Mouse (Mus musculus) hematopoietic stem cell, adult 5-6 weeks (primary cell): Measurements from ENCODE around the gene Mindy4. TPM values are rescaled to one million over a fixed set of nuclear protein-coding genes. Genes with fewer than 3 reads are reported as not detected.
A peak's percentile ranks its signal among the peaks of the same experiment; 100 is the strongest.

ENCODE experiments used
- ATAC-seq, 2 experiments: fragments of 125-278 bp in 1 of 2; replicated peaks in 1 of 2; 2 replicates each; pipeline ENCODE4 v1.8.0; 2016 to 2017; ENCODE audit warnings: inconsistent platforms in 2 of 2, mild to moderate bottlenecking in 2 of 2, moderate number of reproducible peaks in 2 of 2, low read depth in 1 of 2, moderate TSS enrichment in 1 of 2; ENCODE audit not compliant: low FRiP score in 2 of 2, poor library complexity in 2 of 2, severe bottlenecking in 2 of 2, insufficient read depth in 1 of 2, low TSS enrichment in 1 of 2
- total RNA-seq: library from RNA; stranded (forward); fragments of 172-1452, 232-1000 nt; gene quantifications from 2 replicates; pipeline ENCODE4 v1.2.3, GENCODE M21; 2017

Mindy4 gene
- total RNA-seq, 1 experiment from 2014 or later, result 14.9 TPM

DNA sequence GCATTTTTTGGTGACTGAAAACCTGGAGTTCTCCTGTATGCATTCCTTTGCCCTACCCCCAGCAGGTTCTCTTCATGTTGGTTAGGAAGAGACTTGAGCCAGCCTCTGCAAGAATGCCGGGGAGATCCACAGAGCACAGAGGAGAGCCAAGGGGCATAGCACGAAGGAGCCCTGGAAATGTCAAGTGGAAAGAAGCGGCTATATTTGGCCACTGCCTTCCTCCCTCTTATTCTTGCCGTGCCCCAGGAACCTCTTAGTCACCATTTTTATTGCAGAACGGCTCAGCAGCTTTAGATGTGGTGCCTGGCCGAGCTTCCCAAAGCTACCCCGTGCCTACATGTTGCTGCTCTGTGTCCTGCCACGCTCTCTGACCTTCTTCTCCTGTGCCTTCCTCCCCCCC lies 72.6 kb downstream of the Mindy4 start:
- ATAC-seq, result no peak

DNA sequence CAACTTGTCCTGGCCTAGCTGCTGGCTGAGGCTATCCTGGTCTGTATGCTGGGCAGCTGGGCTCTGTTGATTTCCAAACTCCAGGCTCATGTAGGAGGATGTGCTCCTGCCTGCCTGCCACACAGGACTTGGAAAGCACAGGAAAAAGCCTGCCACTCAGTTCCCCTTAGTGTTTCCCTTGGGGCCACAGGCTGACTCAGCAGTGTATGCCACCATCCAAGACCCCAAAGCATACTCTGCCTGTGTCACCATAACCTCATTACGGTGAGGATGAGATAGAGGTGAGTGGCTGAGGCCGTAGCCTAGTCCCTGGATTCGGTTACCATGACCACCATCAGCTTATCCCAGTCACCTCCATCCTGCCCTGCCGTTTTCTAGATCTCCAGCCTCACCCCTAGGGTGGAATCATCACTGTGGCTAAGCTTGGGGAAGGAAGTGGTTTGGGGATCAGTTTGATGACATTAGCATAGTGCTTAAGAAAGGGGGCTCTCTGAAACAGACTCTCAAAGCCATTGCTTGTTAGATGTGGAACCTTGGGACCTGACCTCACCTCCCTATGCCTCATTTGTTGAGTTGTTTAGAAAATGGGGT lies 73.6 kb downstream of the Mindy4 start:
- peak; percentile 78 to 81 for ATAC-seq

DNA sequence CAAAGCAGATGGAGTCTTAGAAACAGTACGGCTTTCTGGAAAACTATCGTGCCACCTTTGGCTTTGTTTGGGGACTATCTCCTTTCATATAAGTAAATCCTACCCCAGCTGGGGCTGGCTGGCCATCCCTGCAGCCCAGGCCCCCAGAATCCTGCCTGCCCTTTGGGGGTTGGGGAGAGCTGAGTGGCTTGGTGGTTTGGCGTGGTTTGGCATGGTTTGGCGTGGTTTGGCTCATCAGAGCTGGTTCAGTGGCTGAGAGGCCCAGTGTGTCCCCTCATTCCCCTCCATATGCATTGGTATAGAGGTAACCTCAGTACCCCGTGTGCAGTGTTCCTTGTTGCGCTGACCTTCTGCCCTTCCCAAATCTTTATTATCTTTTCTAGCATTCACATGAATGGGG lies 74.9 kb downstream of the Mindy4 start:
- ATAC-seq, result no peak

DNA sequence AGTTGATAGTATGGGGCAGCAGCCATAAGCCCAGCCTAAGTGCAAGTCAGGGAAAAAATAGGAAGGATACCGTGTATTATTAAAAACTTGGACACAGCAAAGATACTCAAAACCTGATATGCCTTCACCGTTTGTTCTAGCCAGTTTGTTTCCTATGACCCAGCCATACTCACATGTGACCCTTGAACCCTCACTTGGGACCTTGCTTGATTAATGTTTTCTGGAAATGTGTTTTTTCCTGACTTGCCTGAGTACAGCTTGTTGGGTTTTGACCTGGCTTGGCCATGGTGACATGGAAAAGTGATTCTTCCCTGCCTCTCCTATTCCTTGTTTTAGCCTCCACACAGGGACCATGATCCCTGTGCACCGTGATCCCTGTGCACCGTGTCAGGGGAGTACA lies 75.3 kb downstream of the Mindy4 start:
- no peak for ATAC-seq

DNA sequence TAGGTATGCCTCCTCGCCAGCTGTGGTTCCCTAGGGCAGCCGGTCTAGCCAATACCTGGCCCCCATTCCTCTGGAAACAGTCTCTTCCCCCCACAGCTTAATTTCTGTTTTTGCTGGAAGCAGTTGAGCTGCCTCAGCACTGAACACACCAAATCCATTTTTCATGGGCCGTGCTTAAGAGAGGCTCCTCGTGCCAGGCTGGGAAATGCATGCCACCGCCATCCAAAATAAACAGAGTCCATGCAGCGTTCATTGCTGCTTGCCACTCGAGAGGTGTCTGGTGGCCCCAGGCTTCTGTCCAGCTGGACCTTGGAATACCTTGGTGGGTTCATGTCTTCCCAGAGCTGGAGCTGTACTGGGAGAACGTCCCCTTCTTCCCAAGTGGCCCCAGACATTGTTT lies 77.8 kb downstream of the Mindy4 start:
- ATAC-seq, result no peak

DNA sequence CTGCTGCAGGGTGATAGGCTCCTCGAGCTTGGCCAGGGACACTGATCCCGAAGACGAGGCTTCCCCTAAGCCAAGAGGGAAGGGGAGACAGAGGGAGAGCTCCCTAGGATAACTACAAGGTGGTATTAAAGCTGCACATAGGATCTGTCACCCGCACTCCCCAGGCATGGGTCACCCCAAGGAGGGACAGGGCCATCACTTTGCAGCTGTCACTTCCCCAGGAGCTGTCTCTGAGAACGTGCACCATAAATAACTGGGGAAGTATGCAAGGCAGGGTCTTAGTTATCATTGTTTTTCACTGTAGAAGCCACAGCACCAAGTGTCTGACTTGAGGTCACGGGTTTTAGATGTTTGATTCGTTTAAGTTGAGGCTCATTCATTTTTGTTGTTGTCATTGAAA lies 78.5 kb downstream of the Mindy4 start:
- ATAC-seq, result no peak

DNA sequence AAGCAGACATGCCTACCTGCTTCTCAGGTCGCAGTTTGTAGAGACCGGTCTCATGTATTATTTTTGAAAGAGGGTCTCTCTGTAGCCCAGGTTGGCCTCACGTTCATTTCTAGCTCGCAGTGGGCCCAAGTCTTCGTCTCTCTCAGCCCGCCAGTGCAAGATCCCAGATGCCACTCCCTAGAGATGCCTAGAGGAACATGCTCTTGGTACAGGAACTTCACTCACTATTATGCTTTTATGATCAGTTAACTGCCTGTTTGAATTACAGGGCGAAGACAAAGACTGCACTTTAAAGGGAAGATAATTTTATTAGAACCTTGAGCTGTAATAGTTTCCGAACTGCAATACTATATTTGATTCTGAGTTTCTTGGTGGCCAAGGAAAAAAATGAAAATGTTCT lies 79.2 kb downstream of the Mindy4 start:
- ATAC-seq, result no peak

DNA sequence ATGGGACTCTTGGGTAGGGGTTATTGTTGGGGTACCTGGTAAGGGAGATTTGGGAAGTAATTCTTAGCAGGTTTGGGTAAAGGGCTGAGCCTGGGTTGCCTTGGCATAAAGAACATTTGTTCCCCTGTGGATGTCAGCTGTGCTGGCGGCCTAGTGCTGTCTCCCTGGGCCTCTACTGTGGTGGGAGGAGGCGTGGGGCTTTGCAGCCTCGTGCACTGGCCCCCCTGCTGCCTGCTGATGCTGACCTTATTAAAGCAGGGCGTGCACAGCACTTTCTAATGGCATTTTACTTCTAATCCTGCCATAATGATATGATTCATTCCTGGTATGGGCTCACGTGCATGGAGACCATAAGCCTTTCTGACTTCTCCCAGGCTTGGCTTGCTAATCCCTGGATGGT lies 82.0 kb downstream of the Mindy4 start:
- ATAC-seq, result no peak

DNA sequence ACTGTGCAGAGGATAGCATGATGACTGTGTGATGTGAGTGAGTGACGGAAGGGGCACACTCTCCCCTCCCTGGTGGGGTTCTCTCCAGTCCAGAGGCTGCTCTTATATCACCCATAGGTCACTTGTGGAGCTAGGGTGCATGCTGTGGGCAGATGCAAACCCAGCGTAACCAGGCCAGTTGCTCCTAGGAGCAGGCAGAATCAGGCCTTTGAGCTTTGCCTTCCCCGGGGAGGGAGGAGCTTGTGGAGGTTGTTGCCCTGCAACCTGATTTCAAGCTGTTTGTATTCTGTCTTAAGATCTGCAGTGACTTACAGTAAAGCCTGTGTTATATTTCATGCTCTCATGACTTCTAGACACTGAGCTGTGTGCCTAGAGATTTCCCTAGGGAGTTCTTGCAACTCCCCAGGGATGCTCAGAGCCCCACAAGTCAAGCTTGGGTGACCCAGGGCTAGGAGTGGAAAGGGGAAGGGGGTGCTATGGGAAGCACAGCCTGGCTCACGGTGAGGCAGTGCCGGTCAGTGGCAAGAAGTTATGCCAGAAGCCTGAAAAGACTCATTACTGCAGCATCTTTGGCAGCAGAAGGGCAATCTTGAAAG lies 84.9 kb downstream of the Mindy4 start:
- no peak for ATAC-seq

DNA sequence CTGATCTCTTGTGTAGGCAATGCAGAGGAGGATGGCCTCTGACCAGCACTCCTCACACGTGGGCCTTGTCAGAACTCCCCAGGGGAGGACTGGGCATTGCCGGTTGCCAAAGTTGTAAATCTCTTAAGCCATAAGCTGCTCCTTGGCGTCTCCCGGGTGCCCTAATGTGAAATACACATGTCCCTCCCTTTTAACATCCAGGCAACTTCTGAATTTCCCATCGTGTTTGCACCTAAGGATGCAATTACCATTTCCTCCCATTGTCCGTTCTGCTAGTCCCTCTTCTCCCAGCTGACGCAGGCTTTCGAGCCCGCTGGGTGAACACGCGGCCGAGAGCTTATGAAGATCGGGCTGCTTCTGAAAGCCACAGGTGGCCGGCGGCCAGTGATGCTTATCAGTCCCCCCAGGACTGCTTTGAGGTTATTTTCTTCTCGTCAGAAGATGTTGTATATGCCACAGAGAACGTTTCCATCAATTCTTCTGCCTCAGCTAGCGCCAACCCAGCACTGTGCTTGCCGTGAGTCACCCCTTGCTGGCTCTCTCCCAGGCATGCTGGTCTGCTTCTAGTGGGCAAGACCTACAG lies 91.5 kb downstream of the Mindy4 start:
- ATAC-seq, result peak; percentile 68 to 74

DNA sequence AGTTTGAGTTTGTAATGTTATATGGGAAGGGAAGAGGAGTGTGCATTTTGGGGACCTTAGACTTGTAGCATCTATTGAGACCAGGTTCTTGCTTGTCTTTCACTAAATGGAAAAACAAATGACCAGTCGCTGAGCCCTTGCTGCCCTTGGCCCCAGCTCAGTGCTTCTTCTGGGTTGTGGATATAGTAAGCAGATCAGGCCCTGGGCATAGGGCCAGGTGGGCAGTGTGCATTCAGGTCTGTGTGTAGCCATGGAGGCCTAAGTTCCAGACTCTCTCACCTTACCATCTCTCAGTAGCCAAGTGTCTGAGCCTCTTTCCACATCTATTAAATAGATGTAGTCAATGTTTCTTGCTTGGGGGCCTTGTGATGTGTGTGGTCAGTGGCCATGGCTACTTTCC lies 92.1 kb downstream of the Mindy4 start:
- ATAC-seq, result no peak

DNA sequence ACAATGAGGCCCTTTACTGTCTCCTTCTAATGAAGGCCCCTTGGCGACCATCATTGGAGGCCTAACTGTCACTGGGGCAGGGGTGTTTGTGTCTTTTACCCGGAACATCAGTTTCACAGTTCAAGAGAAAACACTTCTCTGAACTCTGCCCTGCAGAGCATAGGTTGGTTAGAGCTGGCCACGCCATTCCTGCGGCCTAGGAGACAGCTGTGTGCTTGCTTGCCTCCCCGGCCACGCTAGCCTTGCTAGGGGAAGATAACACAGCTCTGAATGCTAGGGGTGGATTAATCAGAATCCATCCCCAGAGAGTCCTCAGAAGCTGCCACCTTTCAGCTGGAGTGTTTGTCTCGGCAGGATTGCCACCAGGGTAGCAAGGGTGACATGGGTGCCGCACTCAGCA lies 96.3 kb downstream of the Mindy4 start:
- no peak for ATAC-seq

DNA sequence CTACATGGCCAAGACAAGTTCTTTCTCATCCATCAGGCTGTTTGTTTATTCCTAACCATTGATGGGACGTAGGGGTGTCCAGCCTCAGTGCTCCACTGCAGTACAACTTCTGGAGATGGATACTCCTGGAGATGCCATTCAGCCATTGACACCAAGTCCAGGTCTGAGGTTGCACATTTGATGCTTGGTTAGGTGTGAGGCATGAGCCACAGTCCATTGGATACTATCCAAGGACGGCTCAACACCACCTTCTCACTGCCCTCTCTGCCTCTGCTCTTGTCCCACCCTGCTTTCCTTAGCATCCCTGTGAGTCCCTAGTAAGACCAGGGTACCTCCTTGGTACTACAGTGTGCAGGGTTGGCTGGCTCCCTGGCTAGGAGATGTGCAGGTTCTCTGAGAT lies 96.7 kb downstream of the Mindy4 start:
- no peak for ATAC-seq

DNA sequence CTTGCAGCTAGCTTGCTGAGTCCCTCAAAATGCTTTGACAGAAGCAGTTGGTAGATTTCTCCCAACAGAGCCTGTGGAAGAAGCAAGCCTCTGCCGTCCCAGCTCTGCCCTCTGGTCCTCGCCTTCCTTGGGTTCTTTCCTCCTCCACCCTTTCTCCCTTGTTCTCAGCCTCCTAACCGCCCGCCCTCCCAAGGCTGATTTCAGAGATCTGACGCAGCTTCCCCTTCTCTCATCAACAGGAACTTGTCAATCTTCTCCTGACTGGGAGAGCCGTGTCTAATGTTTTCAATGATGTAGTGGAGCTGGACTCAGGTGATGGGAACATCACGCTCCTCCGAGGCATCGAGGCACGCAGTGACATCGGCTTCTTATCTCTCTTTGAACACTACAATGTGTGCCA lies 97.5 kb downstream of the Mindy4 start:
- no peak for ATAC-seq

DNA sequence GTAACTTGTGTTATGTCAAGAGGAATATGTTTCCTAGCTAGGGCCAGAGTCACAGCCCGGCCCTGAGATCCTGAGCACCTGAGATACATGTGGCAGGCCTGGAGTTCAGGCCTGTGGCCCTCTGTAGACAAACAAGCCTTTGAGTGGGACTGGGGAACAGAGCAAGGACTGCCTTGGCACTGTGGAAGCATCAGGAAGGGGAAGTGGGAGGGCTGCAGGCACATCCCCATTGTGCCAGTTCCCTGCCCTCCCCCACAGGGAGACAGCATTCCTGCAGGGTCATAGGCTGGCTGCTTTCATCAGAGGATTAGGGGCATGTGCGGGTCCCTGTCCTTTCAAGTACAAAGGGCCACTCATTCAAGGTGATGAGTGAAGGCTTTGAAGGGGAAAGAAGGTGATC lies 107.0 kb downstream of the Mindy4 start:
- ATAC-seq, result no peak

DNA sequence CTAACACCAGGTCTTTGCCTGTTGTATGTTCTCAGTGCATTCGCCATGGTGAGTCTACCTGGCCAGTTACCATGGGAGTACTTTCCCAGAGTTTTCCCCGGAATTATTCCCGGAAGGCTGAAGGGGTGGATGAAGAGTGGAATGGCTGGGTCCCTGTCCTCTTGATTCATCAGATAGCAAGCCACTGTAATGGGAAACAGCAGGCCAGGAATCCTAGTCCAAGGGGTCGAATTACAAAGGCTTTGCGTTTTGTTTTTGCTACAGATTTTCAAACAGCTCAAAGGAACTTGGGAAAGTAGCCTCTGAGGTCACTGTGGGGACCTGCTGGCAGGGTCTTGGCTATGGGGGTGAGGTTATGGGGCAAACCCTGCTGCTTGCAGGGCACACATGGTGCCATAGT lies 108.8 kb downstream of the Mindy4 start:
- no peak for ATAC-seq

DNA sequence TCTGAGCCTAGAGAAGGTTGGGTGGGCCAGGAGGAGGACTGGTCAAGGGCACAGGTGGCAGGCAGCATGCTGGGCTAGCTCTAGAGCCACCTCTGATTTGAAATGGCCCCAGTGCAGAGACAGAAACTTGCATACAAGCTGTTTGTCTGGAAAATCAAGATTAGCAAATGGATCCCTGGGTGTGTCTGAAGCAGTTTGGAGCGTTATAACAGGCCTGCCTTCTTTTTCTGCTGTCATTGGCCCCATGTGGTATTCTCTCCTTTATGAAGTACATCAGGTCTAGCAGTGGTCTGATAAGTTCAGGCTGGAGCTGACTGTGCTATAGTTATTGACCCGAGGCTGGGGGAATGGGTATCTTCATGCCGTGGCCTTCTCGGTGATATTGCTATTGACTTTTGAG lies 110.7 kb downstream of the Mindy4 start:
- no peak for ATAC-seq

DNA sequence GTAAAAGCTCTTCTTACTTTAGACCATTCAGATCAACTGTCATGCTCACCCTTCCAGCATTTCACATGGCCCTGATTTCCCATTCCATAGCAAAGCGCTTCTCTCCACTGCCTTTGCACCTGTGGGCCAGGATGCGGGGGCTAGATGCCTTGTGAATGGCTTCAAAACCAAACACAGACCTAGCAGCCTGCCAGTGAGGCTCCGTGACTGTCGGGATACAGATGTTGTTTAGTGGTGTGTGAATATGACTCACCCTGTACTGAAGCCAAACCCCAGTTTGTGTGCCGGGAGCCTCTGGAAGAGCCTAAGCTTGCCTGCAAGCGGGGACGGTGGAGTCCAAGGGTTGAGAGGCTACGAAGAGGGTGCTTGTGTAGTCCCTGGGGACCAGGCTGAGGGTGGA lies 111.4 kb downstream of the Mindy4 start:
- ATAC-seq, result no peak

DNA sequence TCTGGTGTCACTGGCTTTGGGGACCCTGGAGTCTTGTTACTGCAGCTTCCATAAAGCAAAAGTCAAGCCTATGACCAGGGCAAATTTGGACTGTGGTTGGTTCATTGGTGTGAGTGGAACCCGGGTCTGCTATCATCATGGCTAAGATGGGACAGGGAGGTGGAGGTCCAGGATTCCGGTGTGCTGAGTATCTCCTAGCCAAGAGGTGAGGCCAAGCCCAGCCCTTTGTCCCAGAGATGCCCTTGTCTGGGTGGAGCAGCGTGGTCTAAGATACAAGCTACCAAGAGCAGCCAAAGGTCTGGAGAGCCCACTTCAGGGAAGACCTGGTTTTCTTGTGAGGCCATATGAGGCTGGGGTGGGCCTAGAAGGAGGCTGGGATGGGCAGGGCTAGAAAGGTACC lies 115.4 kb downstream of the Mindy4 start:
- ATAC-seq, result no peak
